Mouse (Mus musculus) adrenal gland, postnatal 25 days (tissue): ENCODE data around the gene Slc23a2. TPM values are rescaled to one million over a fixed set of nuclear protein-coding genes. Genes with fewer than 3 reads are reported as not detected.

Experiments
- DNase-seq: peaks from one replicate; pipeline ENCODE4 v3.0.0; 2021; ENCODE audit warnings: mixed read lengths
- total RNA-seq: library from RNA; stranded (reverse); gene quantifications from 2 replicates; pipeline ENCODE4 v1.2.3, GENCODE M21; 2021

Slc23a2 gene
- total RNA-seq, 1 experiment from 2014 or later = 61.4 TPM

GRCm38 (mm10) chr2:132019372-132019811 lies 125.5 kb downstream of the Slc23a2 start:
- DNase-seq = no peak

- DNase-seq = no peak
Measured at GRCm38 (mm10) chr2:132018156-132018555, 126.8 kb downstream of the Slc23a2 start.

DNA sequence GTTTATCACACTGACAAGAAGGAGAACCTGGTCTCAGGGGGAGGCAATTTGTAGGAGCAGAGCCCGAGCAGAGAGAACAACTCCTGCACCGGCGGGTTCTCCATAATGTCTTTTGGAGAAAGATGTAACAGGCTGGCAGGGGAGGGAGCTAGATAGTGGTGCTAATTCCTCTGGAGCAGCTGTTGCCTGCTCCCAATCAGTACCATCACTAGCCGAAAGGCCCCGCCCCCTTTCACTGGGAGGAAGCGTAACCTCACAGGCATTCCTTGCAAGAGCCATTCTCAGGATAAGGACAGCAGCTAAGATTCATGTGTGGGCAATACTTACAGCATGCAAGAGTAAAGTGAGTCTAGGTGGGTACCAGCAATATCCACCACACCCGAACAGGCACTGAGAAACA lies 127.3 kb downstream of the Slc23a2 start:
- DNase-seq = no peak

DNA sequence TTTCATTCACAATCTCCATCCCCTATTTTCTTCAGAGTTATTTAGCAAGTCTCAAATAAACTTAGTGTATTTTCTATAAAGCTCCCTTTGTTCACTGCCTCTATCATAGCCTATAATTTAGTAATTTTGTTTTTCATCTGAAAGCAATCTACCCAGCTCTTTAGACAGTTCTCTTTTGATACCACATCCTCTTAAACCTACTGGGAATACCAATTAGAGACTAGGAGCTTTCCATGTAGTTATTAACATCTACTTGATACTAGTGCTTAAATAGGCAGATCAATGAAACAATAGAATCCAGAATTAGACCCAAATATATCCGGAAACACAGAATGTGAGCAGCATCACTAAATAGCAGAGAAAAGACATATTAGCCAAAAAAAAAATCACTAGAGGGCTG lies 128.9 kb downstream of the Slc23a2 start:
- no peak for DNase-seq

- DNase-seq = no peak
Measured at GRCm38 (mm10) chr2:132013152-132013551, 131.8 kb downstream of the Slc23a2 start.

- no peak for DNase-seq
Measured at GRCm38 (mm10) chr2:132010781-132011180, 134.1 kb downstream of the Slc23a2 start.

GRCm38 (mm10) chr2:132008186-132008585 lies 136.7 kb downstream of the Slc23a2 start:
- DNase-seq = no peak

- DNase-seq = no peak
Measured at GRCm38 (mm10) chr2:132007475-132007819, 137.5 kb downstream of the Slc23a2 start.

DNA sequence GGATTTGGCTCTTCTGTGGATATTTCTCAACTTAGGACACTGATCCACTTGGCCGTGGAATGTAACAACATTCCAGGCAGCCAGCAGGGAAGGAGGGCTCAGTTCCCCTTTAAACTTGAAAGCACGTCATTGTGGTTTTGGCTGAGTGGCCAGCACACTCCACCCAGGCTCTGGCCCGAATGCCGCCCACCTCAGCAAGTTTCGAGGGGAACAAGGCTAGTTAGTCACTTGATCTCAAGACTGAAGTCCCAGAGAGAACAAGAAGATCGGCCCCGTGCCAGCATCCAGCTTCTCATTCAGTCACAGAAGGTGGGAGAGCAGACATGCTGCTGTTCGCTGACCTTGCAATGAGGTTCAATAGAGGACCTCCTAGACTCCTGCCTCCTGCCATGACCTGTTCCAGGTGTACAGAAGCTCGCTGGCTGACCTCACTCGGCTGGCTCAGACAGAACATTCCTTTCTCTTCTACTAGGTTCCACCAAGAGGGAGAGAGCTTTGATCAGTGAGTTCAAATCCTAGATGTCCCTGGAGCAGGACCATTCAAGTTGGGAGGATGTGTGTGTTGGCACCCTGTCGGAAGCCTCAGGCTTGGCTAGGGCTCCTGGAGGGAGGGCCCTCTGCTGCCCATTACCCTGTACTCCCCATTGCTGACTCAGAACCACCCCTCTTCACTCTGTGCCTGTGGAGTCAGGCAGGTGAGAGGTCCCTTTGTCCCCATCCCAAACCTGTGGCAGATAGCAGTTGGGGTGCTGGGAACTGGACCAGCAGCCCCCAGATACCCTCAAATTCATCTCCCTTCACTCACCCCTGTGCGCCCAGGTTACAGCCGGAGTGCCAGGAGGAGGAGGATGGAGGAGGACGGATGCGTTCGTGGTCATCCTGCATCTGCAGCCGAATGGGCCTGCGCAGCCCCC lies 138.1 kb downstream of the Slc23a2 start:
- peak; percentile 18 for DNase-seq

GRCm38 (mm10) chr2:132005445-132005844 lies 139.5 kb downstream of the Slc23a2 start:
- no peak for DNase-seq

- DNase-seq = no peak
Measured at GRCm38 (mm10) chr2:132004495-132005136, 140.3 kb downstream of the Slc23a2 start.

- no peak for DNase-seq
Measured at GRCm38 (mm10) chr2:132003916-132004315, 141.0 kb downstream of the Slc23a2 start.

Other genes with a start within 250 kb of the Slc23a2 start
- 72.9 and 75.5 TPM in 2 replicates for gene Prnp, start 235.2 kb downstream of the Slc23a2 start, total RNA-seq
- 0.24 TPM in 1 of 2 replicates, not detected in the other for gene Prn, start 235.2 kb downstream of the Slc23a2 start, total RNA-seq
- gene Prnd, start 194.2 kb downstream of the Slc23a2 start, total RNA-seq = not detected in 2 replicates
- 4.8 and 5.6 TPM in 2 replicates for gene Rassf2, start 114.8 kb downstream of the Slc23a2 start, total RNA-seq
- 46.2 and 46.4 TPM in 2 replicates for gene Tmem230, start 102.7 kb upstream of the Slc23a2 start, total RNA-seq
- 92.6 and 103 TPM in 2 replicates for gene Pcna, start 108.2 kb upstream of the Slc23a2 start, total RNA-seq
- 70.5 and 91.0 TPM in 2 replicates for gene Cds2, start 118.0 kb upstream of the Slc23a2 start, total RNA-seq
- not detected in 2 replicates for gene Prokr2, start 240.3 kb upstream of the Slc23a2 start, total RNA-seq